Mouse (Mus musculus): ENCODE results near the gene Erbb2.

DNA sequence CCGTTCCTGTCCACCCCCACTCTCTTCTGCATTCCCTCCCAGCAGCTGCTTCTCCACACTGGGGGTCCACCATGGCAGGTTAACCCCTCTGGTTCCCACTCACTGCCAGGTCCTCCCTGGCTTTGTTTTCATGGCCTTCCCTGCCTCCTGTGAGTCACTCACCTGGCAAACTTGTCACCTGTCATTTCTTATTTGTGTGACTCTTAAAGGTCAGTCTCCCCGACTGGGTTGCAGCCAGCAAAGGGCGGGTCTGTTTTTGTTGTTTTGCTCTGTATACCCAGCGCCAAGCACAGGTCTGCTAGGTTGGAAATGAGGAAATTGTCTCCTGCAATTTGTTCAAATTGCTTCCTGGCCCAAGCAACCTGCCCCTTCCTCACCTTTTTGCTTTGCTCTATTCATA lies 33.4 kb downstream of the Erbb2 start:
- no peak for TF ChIP-seq POLR2A (IDR thresholded peaks at IDR 0.05; ENCODE audit: insufficient read depth, low read depth, low read length)
- TF ChIP-seq CTCF (IDR thresholded peaks at IDR 0.05; ENCODE audit: insufficient read depth, low read depth, low read length) = no peak

All from olfactory bulb, adult 2 months (tissue).